Mouse (Mus musculus) limb, embryonic 11.5 days (tissue): ENCODE data around the gene Cfd. TPM values are rescaled to one million over a fixed set of nuclear protein-coding genes. Genes with fewer than 3 reads are reported as not detected.

Experiments
- ATAC-seq: fragments of 200-750 bp; cut with Nextera tagmentation; 2 replicates; pipeline ENCODE4 v1.8.0; 2017; ENCODE audit warnings: low read depth; ENCODE audit not compliant: insufficient number of reproducible peaks, low FRiP score, low TSS enrichment
- DNase-seq: peaks from one replicate; pipeline ENCODE4 v3.0.0-alpha.2; 2015; ENCODE audit warnings: low spot score
- H3K27ac ChIP-seq: fragments of 300-500 bp; sonication (generic); replicated peaks from 2 replicates; pipeline ENCODE4 v1.5.1; 2014; ENCODE audit warnings: low read depth, mild to moderate bottlenecking, low read length
- H3K27me3 ChIP-seq: fragments of 300-500 bp; sonication (generic); 2 replicates; pipeline ENCODE4 v1.6.1; 2014; ENCODE audit warnings: mild to moderate bottlenecking, low read length, mixed read lengths; ENCODE audit not compliant: control insufficient read depth, insufficient read depth
- H3K36me3 ChIP-seq: fragments of 300-500 bp; sonication (generic); 2 replicates; pipeline ENCODE4 v1.6.1; 2014; ENCODE audit warnings: mild to moderate bottlenecking, low read length, moderate library complexity, mixed read lengths; ENCODE audit not compliant: control insufficient read depth, insufficient read depth
- H3K4me1 ChIP-seq: fragments of 300-500 bp; sonication (generic); 2 replicates; pipeline ENCODE4 v1.6.1; 2014; ENCODE audit warnings: low read length, mixed read lengths; ENCODE audit not compliant: control insufficient read depth, insufficient read depth
- H3K4me2 ChIP-seq: fragments of 300-500 bp; sonication (generic); 2 replicates; pipeline ENCODE4 v1.6.1; 2014; ENCODE audit warnings: low read depth, mild to moderate bottlenecking, moderate library complexity; ENCODE audit not compliant: severe bottlenecking
- H3K4me3 ChIP-seq: fragments of 300-500 bp; sonication (generic); 2 replicates; pipeline ENCODE4 v1.5.1; 2014; ENCODE audit warnings: low read depth, low read length
- H3K9ac ChIP-seq: fragments of 300-500 bp; sonication (generic); 2 replicates; pipeline ENCODE4 v1.6.1; 2014; ENCODE audit warnings: mild to moderate bottlenecking, low read length
- H3K9me3 ChIP-seq: fragments of 300-500 bp; sonication (generic); 2 replicates; pipeline ENCODE4 v1.6.1; 2016; ENCODE audit warnings: low read length; ENCODE audit not compliant: control insufficient read depth
- WGBS: fragments of 180-500 bp; shearing (Covaris S2); extraction: QIAGEN DNeasy Blood & Tissue Kit; methylation state at CpG from one replicate; pipeline ENCODE4 v1.1.7; 2014; 5-methylcytosine and 5-hydroxymethylcytosine counted together
- polyA plus RNA-seq: library from polyadenylated mRNA; unstranded; fragments of >200 nt; fragmentation: Nextera tagmentation; extraction: Ambion mirVana; gene quantifications from 2 replicates; pipeline ENCODE4 v1.2.1, GENCODE M21; 2014

Cfd gene
- polyA plus RNA-seq, 1 experiment from 2014 or later = not detected

DNA sequence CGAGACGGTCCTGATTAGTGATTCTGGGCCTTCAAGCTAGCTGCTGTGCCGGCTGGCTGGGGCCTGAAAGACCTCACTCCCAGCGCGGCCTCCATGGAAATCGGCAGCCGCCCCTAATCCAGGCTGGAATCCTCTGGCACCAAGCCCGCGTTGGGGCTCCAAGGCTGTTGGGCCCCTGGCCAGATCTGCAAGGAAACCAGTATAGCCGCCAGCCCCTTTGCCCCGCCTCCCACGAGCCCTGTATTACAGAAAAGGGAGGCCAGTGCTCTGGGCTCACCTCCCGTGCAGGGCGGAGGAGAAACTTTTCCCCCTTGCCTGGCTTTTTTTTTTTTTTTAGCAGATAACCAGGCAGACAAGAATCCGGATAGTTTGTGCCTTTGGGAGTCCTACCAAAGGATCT lies 37.3 kb upstream of the Cfd start:
- Histone ChIP-seq H3K9me3 (no peaks in the 10 kb centered on the region), H3K27ac (peak overlapping the region; percentile 100), H3K4me3 (peak overlapping the region; percentile 99), H3K9ac (peak overlapping the region; percentile 77), H3K4me1 (peaks cover 41% of the 10 kb centered on the region), H3K4me2 (peak overlapping the region; percentile 54), H3K27me3 (no peaks in the 10 kb centered on the region), H3K36me3 (peaks cover 11% of the 10 kb centered on the region)
- ATAC-seq = peak; percentile 18; the same call in 1 of the 2 replicates
- WGBS = under 1% methylated on average over 15 of the region's 15 CpGs
- peak; percentile 87 for DNase-seq

DNA sequence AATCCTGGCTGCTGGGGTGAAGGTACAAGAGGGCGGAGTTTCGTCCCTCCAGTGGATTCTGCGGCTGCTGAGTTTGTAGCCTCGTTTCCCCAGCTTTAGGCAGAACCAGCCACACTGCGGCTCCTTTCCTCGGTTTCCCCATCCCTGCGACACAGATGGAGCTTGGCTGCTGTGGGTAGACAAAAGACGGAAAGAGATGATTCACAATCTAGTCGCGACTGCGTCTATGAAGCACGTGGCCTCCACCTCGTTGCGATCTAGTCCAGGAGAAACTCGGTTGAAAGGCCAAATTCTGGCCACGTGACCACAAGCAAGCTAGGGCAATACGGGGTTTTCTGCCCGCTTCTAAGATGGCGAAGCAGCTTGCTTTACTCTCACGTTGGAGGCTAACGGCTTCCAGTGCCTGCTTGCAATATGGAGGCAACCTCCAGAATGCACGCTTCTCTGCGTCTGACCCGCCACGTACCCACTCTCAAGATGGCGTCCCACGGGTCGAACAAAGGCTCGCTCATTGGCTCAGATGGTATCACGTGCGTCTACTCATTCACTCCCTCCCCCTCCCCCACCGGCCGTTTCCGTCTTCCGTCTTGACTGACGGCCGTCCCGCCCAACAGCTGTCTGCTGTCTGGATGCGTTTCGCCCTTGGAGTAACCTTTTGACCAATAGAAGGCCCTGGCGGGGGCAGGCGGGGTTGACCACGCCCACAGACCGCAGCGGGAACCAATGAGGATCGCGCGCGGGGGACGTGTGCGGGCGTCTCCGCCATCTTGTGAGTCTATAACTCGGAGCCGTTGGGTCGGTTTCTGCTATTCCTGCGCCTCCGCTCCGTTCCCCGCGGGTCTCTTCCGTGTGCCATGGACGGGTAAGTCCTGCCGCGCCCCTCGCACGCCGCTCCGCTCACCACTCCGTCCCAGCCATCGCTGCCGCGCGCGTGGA lies 36.5 kb upstream of the Cfd start, which contains the start of gene Ptbp1:
Ptbp1 (plus strand) TSS at position 568 of the 936 bp plus-strand sequence.
- DNase-seq (peak; percentile 100), ATAC-seq (peak; percentile 91)
- Histone ChIP-seq H3K27me3 (no peaks in the 10 kb centered on the region), H3K9ac (peak within 1 kb of the TSS; percentile 99), H3K36me3 (peaks cover 17% of the 10 kb centered on the region), H3K4me1 (peaks cover 42% of the 10 kb centered on the region), H3K4me2 (peak within 1 kb of the TSS; percentile 91), H3K9me3 (no peaks in the 10 kb centered on the region), H3K27ac (peak within 1 kb of the TSS; percentile 100), H3K4me3 (peak within 1 kb of the TSS; percentile 99)
- WGBS = under 1% methylated on average over 75 of the region's 75 CpGs

DNA sequence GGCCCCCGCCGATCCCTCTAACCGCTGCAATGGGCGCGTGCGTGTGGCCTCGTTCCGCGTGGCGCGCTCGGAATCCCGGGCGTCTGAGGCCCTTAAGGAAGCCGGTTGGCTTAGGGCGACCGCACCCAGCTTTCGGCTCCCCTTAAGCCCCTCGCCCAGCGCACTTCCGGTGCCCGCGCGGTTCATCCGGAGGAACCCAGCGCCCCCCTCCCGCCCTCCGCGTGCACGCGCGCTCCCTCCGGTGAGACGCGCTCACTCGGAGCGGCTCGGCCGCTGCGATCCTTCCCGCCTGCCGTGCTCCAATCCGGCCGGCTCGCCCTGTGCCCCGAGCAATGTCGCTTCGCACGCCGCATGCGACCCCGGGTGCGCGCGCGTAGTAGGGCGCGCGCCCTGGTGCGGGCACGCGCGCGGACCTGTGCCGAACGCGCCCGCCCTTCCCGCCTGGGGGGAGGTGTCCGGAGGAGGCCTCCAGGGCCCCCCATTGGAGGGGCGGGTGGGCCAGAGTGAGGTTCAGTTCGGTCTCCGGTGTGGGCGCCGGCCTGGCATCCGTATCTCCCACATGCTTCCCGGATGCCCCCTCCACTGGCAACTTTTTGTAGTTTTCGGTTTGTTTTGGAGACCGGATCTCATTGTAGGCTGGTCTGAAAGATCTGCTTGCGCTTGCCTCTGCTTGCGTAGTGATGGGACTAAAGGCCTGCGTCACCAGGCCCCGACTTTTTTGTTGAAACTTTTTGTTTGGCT lies 35.7 kb upstream of the Cfd start:
- Histone ChIP-seq H3K9ac (peak overlapping the region; percentile 99), H3K4me2 (peak overlapping the region; percentile 91), H3K4me3 (peak overlapping the region; percentile 99), H3K36me3 (peaks cover 25% of the 10 kb centered on the region), H3K4me1 (peaks cover 46% of the 10 kb centered on the region), H3K9me3 (no peaks in the 10 kb centered on the region), H3K27ac (peak overlapping the region; percentile 100), H3K27me3 (no peaks in the 10 kb centered on the region)
- DNase-seq = peak; percentile 82
- peak; percentile 11 for ATAC-seq
- under 1% methylated on average over 81 of the region's 83 CpGs for WGBS

DNA sequence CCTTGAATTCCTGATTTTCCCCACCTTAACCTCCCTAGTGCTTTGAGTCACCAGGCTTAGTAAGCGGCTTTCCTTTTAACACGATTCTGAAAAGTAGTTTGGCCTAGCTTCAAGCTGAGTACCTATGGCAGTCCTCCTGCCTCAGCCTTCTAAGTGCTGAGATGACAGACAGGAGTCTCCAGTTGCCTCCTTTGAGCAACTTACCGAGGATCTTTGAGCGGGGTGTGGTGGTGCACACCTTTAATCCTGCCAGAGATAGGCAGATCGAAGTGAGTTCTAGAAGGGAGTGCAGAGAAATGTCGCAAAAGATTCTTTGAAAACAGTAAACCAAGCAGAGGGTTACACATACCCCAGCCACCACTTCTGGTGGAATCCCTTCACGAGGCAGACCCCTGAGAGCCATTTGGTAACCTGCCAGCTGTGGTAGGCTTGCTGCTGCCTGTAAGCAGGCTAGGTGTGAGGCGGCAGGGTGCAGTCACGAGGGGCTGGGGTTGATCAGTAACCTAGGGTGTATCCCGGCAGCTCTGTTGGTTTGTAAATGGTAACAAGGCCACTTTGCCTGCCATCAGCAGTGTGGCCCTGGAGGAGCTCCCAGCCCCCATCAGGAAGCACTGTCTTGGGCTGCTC lies 35.0 kb upstream of the Cfd start:
- Histone ChIP-seq H3K27ac (no peak overlapping the region; the same call in 1 of the 2 replicates), H3K9ac (peak overlapping the region; percentile 99), H3K4me3 (peak overlapping the region; percentile 99), H3K36me3 (peaks cover 32% of the 10 kb centered on the region), H3K27me3 (no peaks in the 10 kb centered on the region), H3K4me1 (peaks cover 46% of the 10 kb centered on the region), H3K4me2 (peak overlapping the region; percentile 91), H3K9me3 (no peaks in the 10 kb centered on the region)
- peak; percentile 38 for DNase-seq
- WGBS = 3% methylated on average over 10 of the region's 10 CpGs
- ATAC-seq = no peak

DNA sequence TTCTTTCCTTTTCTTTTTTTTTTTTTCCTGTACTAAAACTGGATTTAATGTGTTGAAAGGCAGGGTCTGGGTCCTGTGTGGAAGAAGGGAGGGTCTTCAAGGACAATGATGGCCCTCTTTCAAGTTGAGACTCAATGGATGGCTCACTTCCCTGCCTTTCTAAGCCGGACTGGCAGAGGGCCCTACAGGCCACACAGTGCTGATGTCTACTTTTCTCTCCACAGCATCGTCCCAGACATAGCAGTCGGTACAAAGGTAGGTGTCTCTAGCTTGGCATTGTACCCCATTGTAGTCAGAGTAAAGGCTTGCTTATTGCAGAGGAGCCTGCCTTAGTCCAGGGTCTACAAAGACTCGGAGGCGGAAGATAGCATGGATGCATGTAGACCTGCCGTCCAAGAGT lies 34.4 kb upstream of the Cfd start:
- Histone ChIP-seq H3K4me3 (peak overlapping the region; percentile 99), H3K27me3 (no peaks in the 10 kb centered on the region), H3K27ac (no peak overlapping the region), H3K4me1 (peaks cover 46% of the 10 kb centered on the region), H3K36me3 (peaks cover 38% of the 10 kb centered on the region), H3K9me3 (no peaks in the 10 kb centered on the region), H3K4me2 (peak overlapping the region; percentile 91), H3K9ac (peak overlapping the region; percentile 99)
- ATAC-seq (no peak), DNase-seq (no peak)
- 66% methylated on average over 6 of the region's 6 CpGs for WGBS

DNA sequence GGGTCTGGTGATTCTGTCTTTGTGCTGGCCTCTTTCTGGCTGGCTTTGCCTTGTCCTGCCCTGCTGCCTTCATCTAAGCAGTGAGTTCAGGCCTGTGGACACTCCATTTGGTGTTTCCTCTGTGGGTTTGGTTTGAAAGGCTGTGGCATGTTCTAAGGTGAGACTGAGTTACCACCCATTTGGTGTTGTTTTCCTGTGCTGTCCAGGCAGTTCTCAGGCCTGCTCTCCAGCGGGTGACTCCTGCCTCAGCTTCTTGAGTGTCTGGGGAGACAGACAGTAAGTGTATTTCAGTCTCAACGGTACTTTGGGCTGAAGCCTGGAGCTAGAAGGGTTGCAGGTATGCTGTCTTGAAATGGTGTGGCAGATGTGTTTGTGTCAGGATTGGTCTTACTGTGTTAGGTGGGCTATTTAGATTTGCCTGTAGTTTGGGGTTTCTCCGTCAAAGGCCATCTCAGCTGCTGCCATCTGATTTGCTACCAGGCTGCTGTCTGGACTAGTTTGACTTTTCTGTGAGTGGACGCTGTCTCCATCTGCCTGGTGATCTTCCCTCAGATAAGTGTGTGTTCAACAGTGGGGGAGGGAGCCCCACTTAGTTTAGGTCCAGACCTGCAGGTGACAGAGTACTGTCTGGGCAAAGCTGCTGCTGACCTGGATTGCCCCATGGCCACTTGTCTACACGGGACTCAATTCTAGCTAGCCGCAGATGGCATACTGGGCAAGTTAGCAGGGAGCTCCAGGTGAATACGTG lies 33.8 kb upstream of the Cfd start:
- Histone ChIP-seq H3K27ac (no peak overlapping the region), H3K9me3 (no peaks in the 10 kb centered on the region)
- WGBS = 69% methylated on average over 7 of the region's 7 CpGs

DNA sequence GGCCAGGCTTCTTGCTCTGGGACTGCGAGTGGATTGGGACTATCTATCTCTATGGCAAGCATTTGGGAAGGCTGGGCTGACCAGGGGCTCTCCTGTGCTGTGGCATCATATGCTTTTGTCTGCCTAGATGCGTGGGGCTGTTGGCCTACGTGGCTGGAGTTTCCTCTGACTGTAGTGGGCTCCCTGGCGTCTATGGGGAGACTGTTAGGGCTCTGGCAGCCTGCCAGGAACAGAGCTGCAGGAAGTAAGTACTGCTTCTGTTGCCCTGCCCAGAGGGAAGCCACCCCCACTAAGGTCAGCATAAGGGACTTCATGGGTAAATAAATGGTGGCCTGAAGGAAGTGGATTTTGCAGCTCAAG lies 33.2 kb upstream of the Cfd start:
- Histone ChIP-seq H3K4me1 (peaks cover 34% of the 10 kb centered on the region), H3K27me3 (no peaks in the 10 kb centered on the region), H3K9ac (peak overlapping the region; percentile 43), H3K9me3 (no peaks in the 10 kb centered on the region), H3K4me2 (peak overlapping the region; percentile 91), H3K4me3 (peak overlapping the region; percentile 99), H3K36me3 (peaks cover 48% of the 10 kb centered on the region), H3K27ac (no peak overlapping the region)
- no peak for DNase-seq
- WGBS = 51% methylated on average over 4 of the region's 4 CpGs
- ATAC-seq = no peak

More for the DNA sequence above, 33.8 kb upstream of the Cfd start:
- no peak for ATAC-seq
- no peak for DNase-seq
- H3K4me1 ChIP-seq = peaks cover 40% of the 10 kb centered on the region
- H3K4me2 ChIP-seq = peak overlapping the region; percentile 91
- H3K27me3 ChIP-seq = no peaks in the 10 kb centered on the region
- peaks cover 43% of the 10 kb centered on the region for H3K36me3 ChIP-seq
- peak overlapping the region; percentile 99 for H3K9ac ChIP-seq
- peak overlapping the region; percentile 99 for H3K4me3 ChIP-seq
